Mouse (Mus musculus) kidney, adult 11 months (tissue): ENCODE measurements around the gene BC034090.

Experiments
- DNase-seq: peaks from one replicate; pipeline ENCODE4 v3.0.0; 2022

Gene BC034090

DNA sequence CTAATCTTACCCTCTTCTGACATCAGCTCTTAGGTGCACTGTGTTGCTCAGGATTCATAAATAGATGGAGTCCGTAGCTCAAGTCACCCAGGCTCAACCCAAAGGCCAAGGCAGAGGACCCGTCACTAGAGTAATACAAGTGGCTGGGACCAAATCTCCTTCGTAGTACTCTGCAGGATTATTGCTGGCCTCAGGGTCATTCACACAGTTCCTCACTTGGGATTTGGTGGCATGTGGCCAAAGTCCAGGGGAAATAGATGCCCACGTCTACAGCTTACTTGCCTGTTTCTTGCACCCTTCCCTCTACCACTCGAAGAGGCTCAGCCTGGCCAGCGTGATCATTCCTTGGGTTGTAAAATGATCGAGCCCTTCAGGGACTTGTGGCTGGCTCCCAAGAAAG lies 30.3 kb downstream of the BC034090 start:
- DNase-seq: no peak

DNA sequence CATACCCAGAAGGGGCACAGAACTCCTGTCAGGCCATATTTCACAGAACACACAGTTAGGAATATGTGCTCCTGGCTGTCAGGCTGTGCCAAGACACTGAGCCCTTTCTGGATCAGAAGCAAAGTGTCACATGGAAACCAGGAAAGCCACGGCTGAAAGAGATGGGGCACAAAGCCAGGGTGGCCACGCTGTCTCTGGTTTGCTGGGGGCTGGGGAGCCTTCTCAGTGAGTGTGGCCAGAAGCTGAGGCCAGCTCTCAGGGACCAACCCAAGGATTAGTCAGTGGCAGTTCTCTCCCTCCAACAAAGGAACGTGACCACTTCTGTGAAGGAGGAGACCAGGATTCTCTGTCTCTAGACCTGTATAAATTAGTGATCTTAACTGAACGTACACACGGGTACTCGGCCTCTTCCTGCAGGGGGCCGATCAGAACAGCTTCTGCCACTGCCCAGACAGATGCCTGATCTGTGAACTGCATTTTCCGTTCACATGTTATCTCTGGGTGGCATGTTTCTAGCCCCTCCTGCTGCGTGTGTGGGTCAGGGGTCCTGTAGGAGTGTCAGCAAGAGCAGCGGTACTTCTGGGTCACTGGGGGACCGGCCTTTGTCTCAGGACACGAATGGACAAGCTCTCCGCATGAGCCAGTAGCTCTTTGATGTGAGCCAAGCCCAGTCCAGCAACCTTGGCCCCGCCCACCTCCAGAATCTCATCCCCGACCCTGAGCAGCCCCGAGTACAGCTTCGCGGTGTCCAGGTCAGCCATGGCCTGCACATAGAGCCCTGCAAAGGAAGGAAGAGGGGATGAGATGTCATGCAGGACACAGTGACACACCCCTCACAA lies 31.1 kb downstream of the BC034090 start:
- DNase-seq: no peak

- DNase-seq: no peak
These were observed 31.8 kb downstream of the BC034090 start for GRCm38 (mm10) chr1:155212493-155212892.

DNA sequence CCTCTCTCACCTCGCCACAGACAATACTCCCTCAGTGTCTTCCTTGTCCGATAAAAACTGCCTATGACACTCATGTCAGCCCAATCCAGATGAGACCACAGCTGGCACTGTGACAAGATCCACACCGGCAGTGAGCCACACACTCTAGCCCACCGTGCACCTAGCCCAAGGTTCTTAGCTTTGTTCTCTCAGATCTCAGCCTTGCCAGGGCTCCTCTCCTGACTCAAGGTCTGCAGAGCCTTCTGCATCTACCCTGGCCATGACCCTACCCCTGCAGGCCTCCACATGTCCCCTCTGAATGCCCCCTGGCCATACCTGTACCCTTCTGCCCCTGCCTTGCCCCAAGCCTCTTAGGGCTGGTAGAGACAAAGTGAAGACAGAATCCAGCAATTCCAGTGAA lies 32.2 kb downstream of the BC034090 start:
- DNase-seq: no peak

DNA sequence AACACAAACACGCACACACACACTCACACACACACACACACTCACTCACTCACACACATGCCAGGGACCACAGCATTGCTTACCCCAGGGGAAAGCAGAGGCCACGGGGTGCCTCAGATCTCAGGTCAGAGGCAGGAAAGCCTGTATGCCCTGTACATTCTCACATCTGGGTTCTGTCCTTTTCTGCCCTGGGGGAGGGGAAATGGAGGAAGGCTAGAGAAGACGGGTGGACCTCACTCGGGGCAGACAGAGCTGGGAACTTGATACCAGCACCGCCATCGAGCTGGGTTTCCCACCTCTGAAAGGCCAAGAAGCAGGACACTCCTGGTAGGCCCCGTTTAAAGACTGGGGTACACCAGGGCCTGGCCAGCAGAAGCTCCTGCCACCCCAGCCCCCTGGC lies 33.2 kb downstream of the BC034090 start:
- no peak for DNase-seq

GRCm38 (mm10) chr1:155210011-155210763 lies 34.1 kb downstream of the BC034090 start:
- DNase-seq: peak; percentile 37

- DNase-seq: no peak
These were observed 36.4 kb downstream of the BC034090 start for GRCm38 (mm10) chr1:155207859-155208258.

DNA sequence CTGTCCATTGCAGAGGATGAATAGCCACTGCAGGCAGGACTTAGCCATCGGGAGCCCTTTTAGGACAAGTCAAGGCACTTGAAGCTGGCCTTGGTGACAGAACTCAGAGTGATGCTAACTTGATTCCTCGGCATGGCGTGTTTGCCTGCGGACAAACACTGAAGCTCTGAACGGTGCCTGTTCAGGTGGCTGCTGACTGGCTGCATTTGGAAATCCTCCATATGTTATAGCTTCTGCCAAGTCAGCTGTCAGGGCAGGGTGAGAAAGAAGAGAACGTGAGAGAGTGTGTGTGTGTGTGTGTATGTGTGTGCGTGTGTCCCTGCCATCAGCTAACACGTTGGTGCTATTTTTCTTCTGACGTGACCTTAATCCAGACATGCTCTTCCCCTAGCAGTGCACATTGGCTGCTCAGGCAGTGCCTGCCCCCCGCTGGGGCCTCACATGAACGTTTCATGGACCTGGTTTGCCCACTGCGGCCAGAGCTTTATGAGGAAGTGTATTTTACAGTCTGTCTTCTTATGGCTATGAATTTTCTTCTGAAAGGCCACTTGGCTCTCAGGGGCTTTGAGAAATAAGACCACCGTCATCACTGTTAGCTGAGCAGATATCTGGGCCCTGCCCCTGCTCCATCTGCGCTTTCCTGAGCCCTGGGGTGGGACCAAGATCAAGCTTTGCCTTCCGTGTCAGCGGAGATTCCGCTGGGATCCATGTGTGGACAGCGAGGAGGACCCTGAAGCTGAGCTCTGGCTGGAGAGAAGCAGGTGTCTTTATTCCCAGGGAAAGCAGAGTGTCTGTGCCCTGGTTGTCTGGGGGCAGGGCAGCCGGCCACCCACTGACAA lies 38.2 kb downstream of the BC034090 start:
- DNase-seq: no peak

DNA sequence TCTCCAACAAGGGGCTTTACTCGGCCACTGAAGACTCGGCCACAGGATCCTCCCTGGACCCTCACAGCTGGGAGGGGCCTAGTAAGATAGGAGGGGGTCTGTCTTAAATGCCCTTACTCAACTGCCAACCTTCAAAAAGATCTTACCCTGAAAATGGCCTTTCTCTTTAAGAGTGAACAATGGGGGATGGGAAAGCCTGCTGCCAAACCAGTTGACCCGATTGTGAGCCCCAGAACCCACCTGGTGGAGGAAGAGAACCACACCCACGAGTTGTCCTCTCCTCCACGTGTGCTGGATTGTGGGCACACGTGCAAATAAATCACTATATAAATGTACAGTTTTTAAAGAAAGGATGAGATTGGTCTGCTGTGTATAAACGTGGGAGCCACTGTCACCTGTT lies 38.9 kb downstream of the BC034090 start:
- no peak for DNase-seq

DNA sequence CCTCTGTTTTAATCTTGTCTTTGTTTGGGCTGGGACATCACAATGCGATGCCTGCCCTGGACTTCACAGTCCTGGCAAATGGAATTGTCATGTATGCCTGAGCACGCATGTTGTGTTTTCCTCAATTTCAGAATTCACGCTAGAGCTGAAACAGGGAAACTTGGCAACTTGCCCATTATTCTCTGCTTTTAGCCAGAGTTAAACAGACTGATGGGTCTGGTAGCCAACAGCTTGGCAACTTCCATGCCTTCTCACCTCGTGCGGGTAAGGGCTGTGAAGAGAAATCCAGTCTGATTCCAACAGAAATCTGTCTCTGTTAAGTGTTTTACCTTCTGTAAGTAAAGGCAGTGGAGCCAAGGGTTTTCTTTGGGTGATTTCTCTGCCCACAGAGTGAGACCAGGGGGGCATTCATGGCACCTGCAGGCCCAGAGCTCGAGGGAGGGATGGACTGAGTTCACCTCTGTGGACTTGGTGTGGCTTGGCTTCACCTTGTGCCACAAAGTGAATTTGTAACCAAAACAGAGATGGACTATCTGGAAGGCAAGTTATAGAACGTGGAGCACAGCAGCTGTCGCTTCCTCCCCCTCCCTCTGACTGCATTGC lies 39.6 kb downstream of the BC034090 start:
- peak; percentile 64 for DNase-seq

GRCm38 (mm10) chr1:155203954-155204353 lies 40.3 kb downstream of the BC034090 start:
- DNase-seq: no peak

DNA sequence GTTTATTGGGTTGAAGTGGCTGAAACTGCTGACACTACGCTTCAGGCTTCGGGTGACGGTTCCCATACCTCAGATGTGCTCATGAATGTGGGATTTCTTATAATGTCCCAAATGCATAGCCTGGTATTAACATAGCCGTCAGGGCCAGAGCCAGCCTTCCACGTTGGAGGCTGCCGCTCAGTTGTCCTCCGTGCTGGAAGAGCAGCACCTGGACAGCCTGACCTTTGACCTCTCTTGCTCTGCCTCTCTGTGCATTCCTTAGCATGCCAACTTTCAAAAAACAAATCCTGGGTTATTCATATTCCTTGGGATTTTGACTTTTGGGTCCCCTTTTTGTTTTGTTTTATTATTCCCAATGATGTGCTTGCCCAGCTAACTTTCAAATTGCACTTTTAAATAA lies 41.1 kb downstream of the BC034090 start:
- no peak for DNase-seq

DNA sequence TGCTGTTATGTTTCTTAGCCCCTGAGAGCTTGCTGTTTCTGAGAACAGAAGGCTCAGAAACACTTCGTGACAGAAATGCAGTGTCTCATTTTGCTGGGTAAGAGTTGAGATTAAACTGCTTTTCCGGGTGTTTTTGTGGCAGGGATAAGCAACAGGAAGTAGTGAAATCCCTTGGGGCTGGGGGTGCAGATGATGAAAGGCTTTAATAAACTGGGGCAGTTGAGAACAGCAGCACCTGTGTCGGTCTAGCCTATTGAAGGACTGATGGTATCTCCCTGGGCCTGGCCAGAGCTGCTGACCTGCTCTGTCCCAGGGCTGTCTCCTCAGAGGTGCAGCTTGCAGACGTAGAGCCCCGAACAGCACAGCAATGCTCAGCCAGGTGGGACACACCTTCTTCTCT lies 41.8 kb downstream of the BC034090 start:
- no peak for DNase-seq

DNA sequence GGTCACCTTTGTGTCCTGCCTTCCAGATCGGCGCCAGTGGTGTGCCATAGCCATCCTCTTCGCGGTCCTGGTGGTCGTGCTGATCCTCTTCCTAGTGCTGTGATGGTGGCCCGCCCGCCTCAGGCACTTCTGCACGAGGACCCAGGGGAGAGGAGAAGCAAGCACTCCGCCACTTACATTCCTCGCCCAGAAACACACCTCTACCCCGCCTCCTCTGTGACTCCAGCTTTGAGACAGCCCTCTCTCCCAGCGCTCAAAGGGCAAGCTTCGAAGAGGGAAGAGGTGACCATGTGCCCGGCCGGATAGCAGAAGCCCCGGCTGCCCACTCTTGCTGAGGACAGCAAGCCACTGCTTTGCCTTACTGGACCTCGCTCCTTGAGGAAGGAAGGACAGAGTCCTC lies 42.3 kb downstream of the BC034090 start:
- peak; percentile 82 for DNase-seq

- no peak for DNase-seq
These were observed 42.8 kb downstream of the BC034090 start for GRCm38 (mm10) chr1:155201373-155201879.

- no peak for DNase-seq
These were observed 43.3 kb downstream of the BC034090 start for GRCm38 (mm10) chr1:155200967-155201366.

DNA sequence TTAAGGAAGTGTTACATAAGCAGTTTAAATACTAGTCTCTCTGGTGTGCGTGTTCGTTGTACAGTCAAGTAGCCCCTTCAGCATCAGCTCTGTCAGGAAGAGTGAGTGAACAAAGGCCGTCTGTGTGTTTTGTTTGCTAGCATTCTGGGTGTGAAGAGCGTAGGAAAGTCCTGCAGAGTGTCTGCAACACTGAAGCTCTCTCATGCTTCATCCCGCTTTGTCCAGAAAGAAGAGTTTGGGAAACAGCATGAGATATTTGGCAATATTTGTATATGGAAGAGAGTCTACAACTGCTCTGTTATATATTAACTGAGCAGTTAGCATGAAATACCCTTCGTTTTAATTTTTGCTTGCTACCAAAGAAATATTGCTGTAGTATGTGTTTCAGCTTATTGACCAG lies 44.7 kb downstream of the BC034090 start:
- no peak for DNase-seq

GRCm38 (mm10) chr1:155196691-155197090 lies 47.6 kb downstream of the BC034090 start:
- no peak for DNase-seq

DNA sequence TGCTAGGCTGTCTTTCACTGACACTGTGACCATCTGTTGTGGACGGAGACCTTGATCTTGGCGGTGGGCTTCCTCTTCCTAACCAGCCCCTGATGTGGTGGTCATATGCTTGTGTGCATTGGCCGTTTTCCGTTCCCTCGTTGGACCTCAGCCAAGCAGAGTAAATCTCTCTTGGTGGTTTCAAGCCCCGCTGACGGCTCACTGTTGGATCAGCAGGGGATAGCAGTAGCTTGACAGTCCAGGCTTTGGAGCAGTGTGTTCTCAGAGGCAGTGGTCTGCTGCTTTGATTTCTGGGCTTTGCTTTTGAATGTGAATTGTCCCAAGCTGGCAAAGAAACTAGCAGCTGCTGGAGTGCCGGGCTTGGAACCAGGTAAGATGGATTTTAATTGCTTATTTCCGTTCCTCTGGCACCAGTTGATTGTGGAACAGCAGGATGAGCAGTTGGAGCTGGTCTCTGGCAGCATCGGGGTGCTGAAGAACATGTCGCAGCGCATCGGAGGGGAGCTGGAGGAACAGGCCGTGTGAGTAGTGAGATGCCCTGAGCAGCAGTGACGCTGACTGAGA lies 51.4 kb downstream of the BC034090 start:
- no peak for DNase-seq

- DNase-seq: no peak
These were observed 52.6 kb downstream of the BC034090 start for GRCm38 (mm10) chr1:155191671-155192070.

DNA sequence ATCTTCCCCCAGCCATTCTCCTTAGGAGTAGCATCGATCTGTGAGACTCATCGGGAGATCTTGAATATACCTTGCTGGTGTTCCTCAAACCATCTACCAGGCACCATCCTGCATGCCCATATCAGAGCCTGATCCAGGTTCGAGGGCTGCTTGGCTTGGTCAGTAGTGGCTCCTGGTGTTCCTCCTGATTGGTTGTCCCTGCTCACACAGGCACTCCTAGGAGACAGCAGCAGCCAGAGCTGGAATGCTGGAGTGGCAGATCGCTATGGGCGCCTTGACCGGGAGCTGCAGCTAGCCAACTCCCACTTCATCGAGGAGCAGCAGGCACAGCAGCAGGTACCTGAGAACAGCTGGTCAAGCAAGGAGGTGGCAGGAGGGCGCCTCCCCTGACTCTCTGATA lies 53.0 kb downstream of the BC034090 start:
- no peak for DNase-seq

DNA sequence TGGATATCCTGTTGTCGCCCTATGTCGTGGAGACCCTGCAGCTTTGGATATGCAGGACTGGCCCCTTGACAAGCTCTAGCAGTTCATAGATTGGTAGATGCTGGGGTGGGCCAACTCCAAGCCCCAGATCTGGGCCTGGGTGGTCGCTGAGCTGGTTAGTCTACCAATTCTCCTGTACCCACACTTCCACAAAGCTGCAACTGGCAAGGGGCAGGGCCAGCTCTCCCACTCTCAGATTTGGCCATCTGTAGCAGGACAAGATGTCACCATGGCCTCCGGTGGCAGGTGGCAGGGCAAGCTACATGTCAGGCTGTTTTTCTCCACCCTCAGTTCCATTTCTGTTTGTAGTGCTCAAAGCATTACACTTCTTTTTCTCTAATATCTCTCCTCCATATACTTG lies 55.6 kb downstream of the BC034090 start:
- no peak for DNase-seq
